In genomic region chr10:60335021-60335420, GRCm38 (mm10) we compare ENCODE assay signal across 16 mouse cellular contexts.
"Had no signal": no experiment of that assay in that cellular context is flagged by ENCODE, and none has a peak within 500 bp of the region (broad histone marks: within the 10 kb centered on the region; RNA-seq: fewer than 3 reads in every experiment).

No protein-coding gene starts in this region.

- H3K4me1 ChIP-seq: neural tube, embryonic 13.5 days; neural tube, embryonic 15.5 days had no signal

- H3K4me2 ChIP-seq: neural tube, embryonic 13.5 days; neural tube, embryonic 15.5 days; stomach, embryonic 15.5 days had no signal

- DNase-seq: retina, postnatal 1 day; right cerebral cortex, adult 18-20 months; right cerebral cortex, postnatal 14 days; right cerebral cortex, postnatal 25 days; right cerebral cortex, postnatal 4 days; spleen, adult 18-20 months; thymus, adult 18-20 months; thymus, adult 2 months; thymus, postnatal 14 days; thymus, postnatal 25 days; thymus, postnatal 36 days; thymus, postnatal 4 days had no signal

- H3K9ac ChIP-seq: neural tube, embryonic 13.5 days; neural tube, embryonic 15.5 days; stomach, embryonic 15.5 days had no signal

- H3K27me3 ChIP-seq: neural tube, embryonic 13.5 days; neural tube, embryonic 15.5 days; stomach, embryonic 15.5 days had no signal

- H3K9me3 ChIP-seq: neural tube, embryonic 13.5 days; neural tube, embryonic 15.5 days; stomach, embryonic 15.5 days had no signal

- H3K4me3 ChIP-seq: neural tube, embryonic 13.5 days; neural tube, embryonic 15.5 days; stomach, embryonic 15.5 days had no signal

- H3K36me3 ChIP-seq: neural tube, embryonic 13.5 days; neural tube, embryonic 15.5 days; stomach, embryonic 15.5 days had no signal

- H3K27ac ChIP-seq: neural tube, embryonic 13.5 days; neural tube, embryonic 15.5 days; stomach, embryonic 15.5 days; stomach, postnatal 0 days had no signal
